Mouse (Mus musculus) limb, embryonic 12.5 days (tissue): ENCODE results near the gene Oaz2. TPM values are rescaled to one million over a fixed set of nuclear protein-coding genes. Genes with fewer than 3 reads are reported as not detected.

ENCODE experiments used
- ATAC-seq: fragments of 200-750 bp; cut with Nextera tagmentation; 2 replicates; pipeline ENCODE4 v1.8.0; 2017; ENCODE audit warnings: low read depth, moderate TSS enrichment; ENCODE audit not compliant: insufficient number of reproducible peaks, insufficient read depth, low FRiP score, low TSS enrichment
- H3K27ac ChIP-seq: fragments of 300-500 bp; sonication (generic); 2 replicates; pipeline ENCODE4 v1.5.1; 2016; ENCODE audit warnings: mild to moderate bottlenecking, moderate library complexity
- H3K27me3 ChIP-seq: fragments of 300-500 bp; sonication (generic); 2 replicates; pipeline ENCODE4 v1.6.1; 2016; ENCODE audit warnings: mild to moderate bottlenecking, moderate library complexity
- H3K36me3 ChIP-seq: fragments of 300-500 bp; sonication (generic); 2 replicates; pipeline ENCODE4 v1.6.1; 2016; ENCODE audit warnings: mild to moderate bottlenecking, moderate library complexity
- H3K4me1 ChIP-seq: fragments of 300-500 bp; sonication (generic); replicated peaks from 2 replicates; pipeline ENCODE4 v1.6.1; 2016
- H3K4me2 ChIP-seq: fragments of 300-500 bp; sonication (generic); 2 replicates; pipeline ENCODE4 v1.6.1; 2016; ENCODE audit warnings: mild to moderate bottlenecking, moderate library complexity
- H3K4me3 ChIP-seq: fragments of 300-500 bp; sonication (generic); replicated peaks from 2 replicates; pipeline ENCODE4 v1.5.1; 2016; ENCODE audit warnings: mild to moderate bottlenecking
- H3K9ac ChIP-seq: fragments of 300-500 bp; sonication (generic); replicated peaks from 2 replicates; pipeline ENCODE4 v1.6.1; 2016; ENCODE audit warnings: mild to moderate bottlenecking, moderate library complexity
- H3K9me3 ChIP-seq: fragments of 300-500 bp; sonication (generic); 2 replicates; pipeline ENCODE4 v1.6.1; 2016; ENCODE audit warnings: mild to moderate bottlenecking, moderate library complexity
- WGBS: fragments of 180-500 bp; shearing (Covaris S2); methylation state at CpG from one replicate; pipeline ENCODE4 v1.1.7; 2016; 5-methylcytosine and 5-hydroxymethylcytosine counted together
- polyA plus RNA-seq: library from polyadenylated mRNA; unstranded; fragments of >200 nt; fragmentation: Nextera tagmentation; extraction: Ambion mirVana; gene quantifications from 2 replicates; pipeline ENCODE4 v1.2.1, GENCODE M21; 2016

Oaz2 gene
- polyA plus RNA-seq, 1 experiment from 2014 or later = 294 TPM

DNA sequence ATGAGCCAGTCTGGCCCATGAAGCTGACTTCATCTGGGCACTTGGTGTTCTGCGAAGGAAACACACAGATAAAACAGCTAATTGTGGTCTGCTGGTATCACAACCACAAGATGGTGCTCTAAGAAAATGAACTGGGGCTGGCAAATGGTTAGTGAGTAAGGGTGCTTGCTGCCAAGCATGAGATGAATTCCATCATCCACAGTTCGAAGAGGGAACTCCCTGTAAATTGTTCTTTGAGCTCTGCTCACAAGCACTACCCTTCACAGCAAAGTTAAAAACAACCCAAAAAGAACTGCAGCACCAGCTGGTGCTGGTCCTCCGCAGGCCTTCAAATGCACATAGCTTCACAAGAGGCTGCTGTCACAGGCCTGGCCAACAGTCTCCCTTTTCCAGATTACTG, 27.8 kb downstream of the Oaz2 start:
- 80% methylated on average over 3 of the region's 3 CpGs for WGBS
- no peak for ATAC-seq
- Histone ChIP-seq H3K36me3 (peaks cover 94% of the 10 kb centered on the region), H3K9me3 (no peaks in the 10 kb centered on the region), H3K4me3 (no peak overlapping the region), H3K27ac (no peak overlapping the region), H3K9ac (no peak overlapping the region), H3K4me2 (no peak overlapping the region), H3K4me1 (peaks cover 15% of the 10 kb centered on the region), H3K27me3 (no peaks in the 10 kb centered on the region)

DNA sequence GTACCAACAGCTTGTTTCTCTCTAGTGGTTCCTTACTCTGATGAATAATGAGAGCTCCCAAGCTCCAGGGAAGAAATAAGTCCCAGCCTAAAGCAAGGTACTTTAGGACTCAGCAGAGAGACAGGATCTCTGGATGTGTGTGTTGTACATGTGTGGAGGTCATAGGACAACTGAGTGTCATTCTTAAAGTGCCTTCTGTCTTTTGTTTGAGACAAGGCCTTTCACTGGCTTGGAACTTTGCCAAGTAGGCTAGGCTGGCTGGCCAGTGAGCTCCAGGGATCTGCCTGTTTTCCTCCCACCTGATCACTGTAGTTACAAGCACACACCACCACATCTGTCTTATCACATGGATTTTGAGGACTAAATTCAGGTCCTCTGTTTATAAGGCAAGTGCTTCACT, 28.5 kb downstream of the Oaz2 start:
- Histone ChIP-seq H3K36me3 (peaks cover 96% of the 10 kb centered on the region), H3K27ac (no peak overlapping the region), H3K4me2 (no peak overlapping the region), H3K27me3 (no peaks in the 10 kb centered on the region), H3K4me1 (peaks cover 15% of the 10 kb centered on the region), H3K4me3 (no peak overlapping the region), H3K9ac (no peak overlapping the region), H3K9me3 (no peaks in the 10 kb centered on the region)
- ATAC-seq = no peak

DNA sequence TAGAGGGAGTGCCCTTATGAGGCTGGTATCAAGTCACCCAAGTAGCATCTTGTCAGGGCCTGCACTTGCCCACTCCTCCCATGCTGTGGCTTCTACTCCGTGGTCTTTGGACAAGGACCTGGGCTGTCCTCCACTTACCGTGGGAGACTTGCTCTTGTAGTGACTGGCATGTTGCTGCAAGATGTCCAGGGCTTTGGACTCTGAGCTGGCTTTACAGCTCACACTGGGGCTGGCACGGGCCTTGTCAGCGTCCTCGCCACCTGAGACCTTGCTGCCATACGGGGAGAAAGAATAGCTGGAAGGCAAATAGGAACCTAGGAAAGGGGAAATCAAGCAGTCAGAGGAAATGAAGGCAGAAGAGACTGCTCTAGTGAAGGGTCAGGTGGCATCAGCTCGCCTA, 29.6 kb downstream of the Oaz2 start:
- H3K36me3 ChIP-seq = peaks cover 98% of the 10 kb centered on the region
- H3K9ac ChIP-seq = no peak overlapping the region
- ATAC-seq = no peak
- no peak overlapping the region for H3K4me3 ChIP-seq
- H3K4me2 ChIP-seq = no peak overlapping the region
- H3K27me3 ChIP-seq = no peaks in the 10 kb centered on the region
- H3K9me3 ChIP-seq = no peaks in the 10 kb centered on the region
- peaks cover 10% of the 10 kb centered on the region for H3K4me1 ChIP-seq
- WGBS = 82% methylated on average over 7 of the region's 7 CpGs
- H3K27ac ChIP-seq = no peak overlapping the region

DNA sequence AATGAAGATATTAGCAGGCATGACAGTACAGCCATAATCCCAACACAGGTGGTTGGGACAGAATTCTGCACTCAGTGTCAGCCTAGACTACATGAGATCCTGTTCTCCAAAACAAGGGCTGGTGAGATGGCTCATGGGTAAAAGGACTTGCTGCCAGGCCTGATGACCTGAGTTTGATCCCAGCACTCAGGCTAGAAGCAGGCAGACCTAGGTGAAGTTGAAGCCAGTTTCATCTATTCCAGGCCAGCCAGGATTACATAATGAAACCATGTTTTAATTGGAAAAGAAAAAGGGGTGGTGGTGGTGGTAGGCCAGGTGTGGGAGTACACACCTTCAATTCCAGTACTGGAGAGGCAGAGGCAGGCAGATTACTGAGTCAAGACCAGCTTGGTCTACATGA, 30.2 kb downstream of the Oaz2 start:
- Histone ChIP-seq H3K36me3 (peaks cover 98% of the 10 kb centered on the region), H3K4me2 (no peak overlapping the region), H3K9me3 (no peaks in the 10 kb centered on the region), H3K4me1 (peaks cover 3% of the 10 kb centered on the region), H3K9ac (no peak overlapping the region), H3K27me3 (no peaks in the 10 kb centered on the region), H3K4me3 (no peak overlapping the region), H3K27ac (no peak overlapping the region)
- no peak for ATAC-seq

DNA sequence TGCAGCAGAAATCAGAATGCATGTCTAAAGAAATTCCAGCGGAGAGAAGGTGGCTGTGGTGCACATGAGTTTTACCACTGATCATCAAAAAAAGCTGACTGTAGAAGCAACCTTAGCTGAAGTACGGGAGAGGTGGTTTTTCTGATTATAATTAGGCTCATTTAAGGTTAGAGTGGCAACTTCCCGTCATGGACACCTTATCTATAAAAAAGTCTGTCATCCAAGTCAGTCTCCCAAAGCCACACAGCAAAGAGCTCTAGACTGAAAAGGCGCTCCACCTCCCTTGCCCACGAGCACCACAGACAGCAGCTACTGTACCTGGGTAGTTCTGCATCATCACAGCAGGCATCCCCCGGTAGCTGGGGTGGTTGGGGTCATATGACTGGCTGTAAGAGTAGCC, 32.7 kb downstream of the Oaz2 start:
- no peak overlapping the region for H3K9ac ChIP-seq
- H3K27ac ChIP-seq = no peak overlapping the region
- WGBS = 89% methylated on average over 6 of the region's 6 CpGs
- H3K9me3 ChIP-seq = no peaks in the 10 kb centered on the region
- H3K4me2 ChIP-seq = no peak overlapping the region
- H3K4me1 ChIP-seq = no peaks in the 10 kb centered on the region
- no peak for ATAC-seq
- H3K36me3 ChIP-seq = peaks cover 95% of the 10 kb centered on the region
- no peak overlapping the region for H3K4me3 ChIP-seq
- no peaks in the 10 kb centered on the region for H3K27me3 ChIP-seq

DNA sequence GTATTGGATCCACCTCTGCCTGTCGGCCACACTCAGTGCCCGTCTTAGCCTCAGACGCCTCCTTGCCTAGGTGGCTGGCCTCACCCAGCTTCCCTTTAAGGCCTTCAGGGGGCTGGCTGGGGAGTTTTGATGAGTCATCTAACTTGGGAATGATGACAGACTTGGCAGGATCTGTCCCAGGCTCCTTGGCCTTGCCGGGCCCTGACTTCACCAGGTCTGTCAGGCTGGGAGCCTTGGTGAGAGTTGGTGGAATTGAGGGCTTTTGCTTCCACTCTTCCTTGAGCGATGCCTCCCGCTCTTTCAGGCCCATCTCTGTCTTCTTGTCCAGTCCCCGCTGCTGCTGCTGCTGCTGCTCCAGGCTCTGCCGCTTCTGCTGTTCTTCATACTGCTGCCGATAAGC, 34.5 kb downstream of the Oaz2 start:
- no peak overlapping the region for H3K27ac ChIP-seq
- H3K9ac ChIP-seq = no peak overlapping the region
- no peak overlapping the region for H3K4me3 ChIP-seq
- H3K27me3 ChIP-seq = no peaks in the 10 kb centered on the region
- H3K4me1 ChIP-seq = no peaks in the 10 kb centered on the region
- WGBS = 92% methylated on average over 9 of the region's 9 CpGs
- H3K36me3 ChIP-seq = peaks cover 86% of the 10 kb centered on the region
- H3K9me3 ChIP-seq = no peaks in the 10 kb centered on the region
- no peak overlapping the region for H3K4me2 ChIP-seq
- no peak for ATAC-seq

DNA sequence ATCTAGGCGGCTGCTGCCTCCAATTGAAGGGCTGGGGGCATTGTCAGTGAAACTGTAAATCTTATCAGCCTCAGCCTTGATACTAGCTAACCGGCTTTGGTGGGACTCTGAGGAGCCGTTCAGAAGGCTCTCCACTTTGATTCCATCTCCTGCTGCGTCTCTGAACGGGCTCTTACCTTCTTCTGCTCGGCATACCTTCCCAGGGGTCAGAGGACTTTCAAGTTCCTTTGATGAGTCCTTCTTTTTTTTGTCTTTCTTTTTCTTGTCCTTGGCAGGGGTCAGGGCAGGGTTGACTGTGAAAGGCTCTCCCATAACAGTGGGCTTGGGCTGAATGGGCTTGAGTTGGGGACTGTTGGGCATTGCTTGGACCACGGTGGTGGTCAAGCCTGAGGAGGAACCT, 35.4 kb downstream of the Oaz2 start:
- Histone ChIP-seq H3K27ac (no peak overlapping the region), H3K4me3 (no peak overlapping the region), H3K36me3 (peaks cover 77% of the 10 kb centered on the region), H3K9ac (no peak overlapping the region), H3K9me3 (no peaks in the 10 kb centered on the region), H3K27me3 (no peaks in the 10 kb centered on the region), H3K4me2 (no peak overlapping the region), H3K4me1 (no peaks in the 10 kb centered on the region)
- no peak for ATAC-seq
- 90% methylated on average over 7 of the region's 7 CpGs for WGBS

DNA sequence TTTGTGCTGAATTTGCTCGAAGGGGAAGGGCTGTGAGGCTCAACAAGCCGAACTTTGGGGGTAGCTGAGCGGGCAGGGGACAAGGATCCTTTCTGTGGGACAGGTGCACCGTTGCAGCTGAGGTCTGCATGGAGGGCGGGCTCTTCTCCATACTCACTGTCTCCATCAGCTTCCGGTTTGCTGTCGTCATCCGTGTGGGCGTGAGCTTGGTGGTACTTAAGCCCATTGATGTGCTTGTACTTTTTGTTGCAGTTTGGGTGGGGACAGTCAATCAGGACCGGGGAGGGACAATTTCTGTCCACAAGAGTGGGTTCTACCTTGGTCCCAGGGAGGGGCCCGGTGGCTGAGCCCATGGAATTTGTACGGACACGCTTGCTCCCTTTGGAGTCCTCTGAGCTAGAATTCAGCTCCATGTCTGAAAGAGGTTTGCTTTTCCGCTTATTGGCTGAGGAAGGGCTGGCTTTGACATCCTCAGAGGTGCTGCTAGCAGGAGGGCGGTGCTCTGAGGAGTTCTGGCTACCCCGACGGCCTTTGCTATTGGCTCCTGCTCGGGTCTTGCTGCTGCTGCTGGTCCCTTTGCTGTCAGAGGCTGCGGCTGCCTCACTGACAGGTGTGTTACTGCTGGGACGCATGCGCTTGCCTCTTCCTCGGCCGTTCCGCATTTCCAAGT, 36.3 kb downstream of the Oaz2 start:
- 94% methylated on average over 24 of the region's 24 CpGs for WGBS
- Histone ChIP-seq H3K4me3 (no peak overlapping the region), H3K4me1 (no peaks in the 10 kb centered on the region), H3K27ac (no peak overlapping the region), H3K27me3 (no peaks in the 10 kb centered on the region), H3K36me3 (peaks cover 69% of the 10 kb centered on the region), H3K9ac (no peak overlapping the region), H3K9me3 (no peaks in the 10 kb centered on the region), H3K4me2 (no peak overlapping the region)
- no peak for ATAC-seq

DNA sequence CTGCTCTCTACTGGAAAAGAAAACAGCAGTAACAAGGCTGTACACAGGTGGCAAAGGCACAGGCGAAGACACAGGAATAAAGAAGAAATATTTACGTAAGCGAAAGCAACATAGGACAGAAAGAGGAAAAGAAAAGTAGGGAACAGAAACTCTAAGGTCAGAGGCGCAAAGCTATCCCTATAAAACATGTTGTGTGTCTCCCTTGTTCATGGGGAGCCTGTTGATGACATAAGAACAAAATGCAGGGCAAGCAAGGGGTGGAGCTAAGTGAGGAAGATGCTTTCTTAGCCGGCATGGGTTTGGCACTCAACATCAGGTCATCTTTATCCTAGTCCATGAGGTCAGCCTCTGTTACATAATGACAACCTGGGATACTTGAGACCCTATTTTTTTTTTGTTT, 50.4 kb downstream of the Oaz2 start:
- no peak overlapping the region for H3K27ac ChIP-seq
- H3K9ac ChIP-seq = no peak overlapping the region
- peaks cover 9% of the 10 kb centered on the region for H3K4me1 ChIP-seq
- no peak for ATAC-seq
- H3K27me3 ChIP-seq = no peaks in the 10 kb centered on the region
- H3K4me3 ChIP-seq = no peak overlapping the region
- H3K4me2 ChIP-seq = no peak overlapping the region
- H3K9me3 ChIP-seq = no peaks in the 10 kb centered on the region
- H3K36me3 ChIP-seq = peaks cover 2% of the 10 kb centered on the region; the same call in 1 of the 2 replicates
- WGBS = 89% methylated on average over 5 of the region's 5 CpGs

DNA sequence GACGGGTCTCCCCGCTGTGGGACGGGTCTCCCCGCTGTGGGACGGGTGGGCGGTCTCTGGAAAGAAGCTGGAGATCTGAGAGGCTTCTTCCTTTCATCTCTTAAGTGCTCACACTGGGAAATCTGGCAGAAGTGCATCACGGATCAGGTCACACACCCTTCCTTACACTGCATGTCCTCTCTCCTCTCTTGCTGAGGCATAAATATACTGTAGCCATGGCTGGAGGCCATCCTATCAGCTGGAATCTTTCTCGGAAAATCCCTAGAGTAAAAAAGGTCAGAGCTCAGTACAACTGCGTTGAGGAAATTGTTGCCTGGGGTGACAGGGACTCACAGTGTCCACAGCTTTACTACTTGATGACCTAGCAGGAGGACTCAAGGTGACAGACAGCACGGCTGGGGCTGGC, 53.4 kb downstream of the Oaz2 start:
- Histone ChIP-seq H3K27ac (no peak overlapping the region), H3K4me3 (no peak overlapping the region), H3K9me3 (no peaks in the 10 kb centered on the region), H3K36me3 (no peaks in the 10 kb centered on the region), H3K9ac (no peak overlapping the region), H3K27me3 (no peaks in the 10 kb centered on the region), H3K4me1 (peaks cover 29% of the 10 kb centered on the region), H3K4me2 (no peak overlapping the region)
- no peak for ATAC-seq
- WGBS = 44% methylated on average over 10 of the region's 10 CpGs

DNA sequence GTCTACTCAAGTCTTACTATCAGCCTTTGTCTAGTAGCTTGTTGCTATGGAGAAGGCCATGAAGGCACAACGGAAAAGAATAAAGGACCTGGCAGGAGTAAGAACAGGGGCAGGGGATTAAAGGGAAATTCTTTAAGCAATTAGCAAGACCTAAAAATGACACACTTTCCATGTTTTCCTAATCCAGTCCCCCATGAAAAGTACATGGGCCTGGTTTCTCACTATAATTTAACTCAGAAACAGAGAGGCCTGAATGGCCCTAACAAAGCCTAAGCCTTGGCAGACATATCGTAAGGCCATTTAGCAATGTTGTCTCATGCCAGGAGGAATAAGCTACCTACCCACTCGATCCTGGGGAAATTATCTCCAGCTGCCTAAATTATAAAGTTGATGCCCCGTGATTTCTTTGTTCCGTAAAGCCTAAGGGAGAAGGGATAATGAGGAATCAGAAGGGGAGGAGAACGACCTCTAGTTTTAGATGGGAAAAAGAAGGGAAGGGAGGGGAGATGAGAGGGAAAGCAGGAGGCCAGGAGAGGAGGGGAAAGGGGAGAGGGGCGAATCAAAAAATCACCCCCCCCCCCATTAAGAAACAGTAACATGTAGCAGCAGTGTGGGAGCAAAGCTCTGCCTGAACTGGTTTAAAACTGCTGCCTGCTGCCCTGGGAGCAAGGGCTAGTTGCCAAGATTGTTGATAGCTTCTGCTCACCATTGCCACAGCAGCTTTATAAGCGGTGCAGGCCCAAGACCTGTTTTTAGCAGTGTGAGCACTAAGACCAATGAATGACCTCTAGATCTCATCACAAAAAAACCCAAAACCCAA, 56.9 kb downstream of the Oaz2 start:
- Histone ChIP-seq H3K4me1 (peaks cover 23% of the 10 kb centered on the region), H3K27ac (peak overlapping the region; percentile 57), H3K27me3 (no peaks in the 10 kb centered on the region), H3K9me3 (no peaks in the 10 kb centered on the region), H3K4me3 (no peak overlapping the region), H3K9ac (no peak overlapping the region), H3K4me2 (no peak overlapping the region), H3K36me3 (peaks cover 10% of the 10 kb centered on the region)
- ATAC-seq = no peak
- WGBS = 47% methylated on average over 8 of the region's 8 CpGs

DNA sequence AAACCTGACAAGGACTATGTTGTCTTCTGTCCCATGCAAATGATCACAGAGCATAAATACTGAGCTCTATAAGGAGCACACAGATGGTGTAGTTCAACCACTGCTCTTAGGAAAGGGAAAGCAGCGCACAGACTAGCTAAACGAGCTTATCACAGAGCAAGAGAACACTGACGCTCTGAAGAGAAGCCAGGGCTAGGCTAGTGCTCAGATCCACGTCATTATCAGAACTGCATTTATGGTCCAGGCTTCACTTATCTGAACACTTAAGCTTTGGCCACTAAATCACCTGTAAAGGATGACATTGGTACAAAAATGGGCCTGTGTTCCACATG, 57.5 kb downstream of the Oaz2 start:
- Histone ChIP-seq H3K9me3 (no peaks in the 10 kb centered on the region), H3K4me1 (peaks cover 23% of the 10 kb centered on the region), H3K4me2 (no peak overlapping the region), H3K36me3 (peaks cover 15% of the 10 kb centered on the region), H3K27ac (peak overlapping the region; percentile 57; the same call in 1 of the 2 replicates), H3K9ac (no peak overlapping the region), H3K4me3 (no peak overlapping the region), H3K27me3 (no peaks in the 10 kb centered on the region)
- no peak for ATAC-seq
- WGBS = 56% methylated on average over 4 of the region's 4 CpGs
